Mouse (Mus musculus) forebrain, embryonic 13.5 days (tissue): ENCODE data around the gene Clec16a. TPM values are rescaled to one million over a fixed set of nuclear protein-coding genes. Genes with fewer than 3 reads are reported as not detected.

Source experiments
- ATAC-seq: fragments of 200-750 bp; cut with Nextera tagmentation; 2 replicates; pipeline ENCODE4 v1.8.0; 2017
- H3K27ac ChIP-seq: fragments of 300-500 bp; sonication (generic); 2 replicates; pipeline ENCODE4 v1.5.1; 2015; ENCODE audit warnings: inconsistent platforms, mild to moderate bottlenecking, moderate library complexity
- H3K27me3 ChIP-seq: fragments of 300-500 bp; sonication (generic); 2 replicates; pipeline ENCODE4 v1.6.1; 2015; ENCODE audit warnings: mild to moderate bottlenecking, inconsistent platforms
- H3K36me3 ChIP-seq: fragments of 300-500 bp; sonication (generic); 2 replicates; pipeline ENCODE4 v1.6.1; 2015; ENCODE audit warnings: mild to moderate bottlenecking, inconsistent platforms; ENCODE audit not compliant: poor library complexity, severe bottlenecking
- H3K4me1 ChIP-seq: fragments of 300-500 bp; sonication (generic); 2 replicates; pipeline ENCODE4 v1.6.1; 2015; ENCODE audit warnings: inconsistent platforms
- H3K4me2 ChIP-seq: fragments of 300-500 bp; sonication (generic); 2 replicates; pipeline ENCODE4 v1.6.1; 2015; ENCODE audit warnings: inconsistent platforms, mild to moderate bottlenecking, moderate library complexity
- H3K4me3 ChIP-seq: fragments of 300-500 bp; sonication (generic); 2 replicates; pipeline ENCODE4 v1.5.1; 2015; ENCODE audit warnings: mild to moderate bottlenecking, inconsistent platforms
- H3K9ac ChIP-seq: fragments of 300-500 bp; sonication (generic); 2 replicates; pipeline ENCODE4 v1.6.1; 2015; ENCODE audit warnings: mild to moderate bottlenecking, inconsistent platforms
- H3K9me3 ChIP-seq: fragments of 300-500 bp; sonication (generic); replicated peaks from 2 replicates; pipeline ENCODE4 v1.6.1; 2016; ENCODE audit warnings: inconsistent platforms
- WGBS: fragments of 180-500 bp; shearing (Covaris S2); methylation state at CpG from one replicate; pipeline ENCODE4 v1.1.7; 2015; 5-methylcytosine and 5-hydroxymethylcytosine counted together
- polyA plus RNA-seq: library from polyadenylated mRNA; unstranded; fragments of >200 nt; fragmentation: Nextera tagmentation; extraction: Ambion mirVana; gene quantifications from 2 replicates; pipeline ENCODE4 v1.2.1, GENCODE M21; 2015

Clec16a gene
- polyA plus RNA-seq, 1 experiment from 2014 or later, result 61.7 TPM

GRCm38 (mm10) chr16:10697861-10698659 lies 152.9 kb downstream of the Clec16a start:
- 72% methylated on average over 6 of the region's 6 CpGs for WGBS
- Histone ChIP-seq H3K27ac (no peak overlapping the region), H3K4me3 (no peak overlapping the region), H3K4me1 (no peaks in the 10 kb centered on the region; the same call in 1 of the 2 replicates), H3K4me2 (no peak overlapping the region), H3K9me3 (no peaks in the 10 kb centered on the region), H3K27me3 (no peaks in the 10 kb centered on the region), H3K36me3 (0 out of 2 replicates have a peak, but pooled peaks cover 3% of the 10 kb centered on the region), H3K9ac (no peak overlapping the region)
- ATAC-seq, result no peak

GRCm38 (mm10) chr16:10699316-10699715 lies 154.2 kb downstream of the Clec16a start:
- H3K27me3 ChIP-seq, result no peaks in the 10 kb centered on the region
- 82% methylated on average over 3 of the region's 3 CpGs for WGBS
- no peak overlapping the region for H3K4me3 ChIP-seq
- ATAC-seq, result no peak
- peaks cover 3% of the 10 kb centered on the region for H3K4me1 ChIP-seq
- no peak overlapping the region for H3K9ac ChIP-seq
- H3K36me3 ChIP-seq, result 0 out of 2 replicates have a peak, but pooled peaks cover 3% of the 10 kb centered on the region
- H3K27ac ChIP-seq, result no peak overlapping the region
- no peaks in the 10 kb centered on the region for H3K9me3 ChIP-seq
- no peak overlapping the region for H3K4me2 ChIP-seq

- H3K36me3 ChIP-seq, result 0 out of 2 replicates have a peak, but pooled peaks cover 3% of the 10 kb centered on the region
- no peaks in the 10 kb centered on the region for H3K9me3 ChIP-seq
- no peaks in the 10 kb centered on the region for H3K27me3 ChIP-seq
- no peak overlapping the region for H3K27ac ChIP-seq
- ATAC-seq, result no peak
- H3K4me2 ChIP-seq, result no peak overlapping the region
- no peak overlapping the region for H3K4me3 ChIP-seq
- H3K9ac ChIP-seq, result no peak overlapping the region
- WGBS, result 16% methylated on average over 2 of the region's 2 CpGs
- peaks cover 3% of the 10 kb centered on the region; the same call in 1 of the 2 replicates for H3K4me1 ChIP-seq
Observed at GRCm38 (mm10) chr16:10700160-10700559, 155.0 kb downstream of the Clec16a start.

- H3K27me3 ChIP-seq, result no peaks in the 10 kb centered on the region
- no peak overlapping the region for H3K27ac ChIP-seq
- H3K9ac ChIP-seq, result no peak overlapping the region
- H3K4me2 ChIP-seq, result no peak overlapping the region
- H3K4me1 ChIP-seq, result peaks cover 3% of the 10 kb centered on the region; the same call in 1 of the 2 replicates
- 85% methylated on average over 2 of the region's 2 CpGs for WGBS
- no peak overlapping the region for H3K4me3 ChIP-seq
- ATAC-seq, result no peak
- H3K9me3 ChIP-seq, result no peaks in the 10 kb centered on the region
- H3K36me3 ChIP-seq, result no peaks in the 10 kb centered on the region
Observed at GRCm38 (mm10) chr16:10702399-10702798, 157.3 kb downstream of the Clec16a start.

GRCm38 (mm10) chr16:10703932-10704331 lies 158.8 kb downstream of the Clec16a start:
- Histone ChIP-seq H3K4me3 (no peak overlapping the region), H3K9ac (no peak overlapping the region), H3K9me3 (no peaks in the 10 kb centered on the region), H3K36me3 (no peaks in the 10 kb centered on the region), H3K4me2 (no peak overlapping the region), H3K27ac (no peak overlapping the region), H3K4me1 (peaks cover 3% of the 10 kb centered on the region; the same call in 1 of the 2 replicates), H3K27me3 (no peaks in the 10 kb centered on the region)
- WGBS, result 74% methylated on average over 4 of the region's 4 CpGs
- no peak for ATAC-seq

- Histone ChIP-seq H3K9ac (no peak overlapping the region), H3K27me3 (no peaks in the 10 kb centered on the region), H3K27ac (no peak overlapping the region), H3K4me3 (no peak overlapping the region), H3K4me1 (peaks cover 3% of the 10 kb centered on the region; the same call in 1 of the 2 replicates), H3K9me3 (no peaks in the 10 kb centered on the region), H3K4me2 (no peak overlapping the region), H3K36me3 (no peaks in the 10 kb centered on the region)
- ATAC-seq, result no peak
- 79% methylated on average over 1 of the region's 1 CpGs for WGBS
Observed at GRCm38 (mm10) chr16:10705396-10705795, 160.3 kb downstream of the Clec16a start.

- Histone ChIP-seq H3K9ac (no peak overlapping the region), H3K4me2 (no peak overlapping the region), H3K4me3 (no peak overlapping the region), H3K27ac (no peak overlapping the region), H3K36me3 (no peaks in the 10 kb centered on the region), H3K9me3 (no peaks in the 10 kb centered on the region), H3K27me3 (no peaks in the 10 kb centered on the region), H3K4me1 (peaks cover 10% of the 10 kb centered on the region)
- no peak for ATAC-seq
- WGBS, result 69% methylated on average over 1 of the region's 1 CpGs
Observed at GRCm38 (mm10) chr16:10711524-10711923, 166.4 kb downstream of the Clec16a start.

GRCm38 (mm10) chr16:10713041-10713440 lies 167.9 kb downstream of the Clec16a start:
- no peaks in the 10 kb centered on the region for H3K9me3 ChIP-seq
- 74% methylated on average over 2 of the region's 2 CpGs for WGBS
- H3K36me3 ChIP-seq, result no peaks in the 10 kb centered on the region
- H3K9ac ChIP-seq, result no peak overlapping the region
- peaks cover 15% of the 10 kb centered on the region for H3K4me1 ChIP-seq
- ATAC-seq, result no peak
- H3K4me3 ChIP-seq, result no peak overlapping the region
- H3K27ac ChIP-seq, result no peak overlapping the region
- H3K4me2 ChIP-seq, result no peak overlapping the region
- H3K27me3 ChIP-seq, result no peaks in the 10 kb centered on the region

GRCm38 (mm10) chr16:10713441-10714239 lies 168.5 kb downstream of the Clec16a start:
- H3K27me3 ChIP-seq, result no peaks in the 10 kb centered on the region
- no peak overlapping the region for H3K27ac ChIP-seq
- 0 out of 2 replicates have a peak overlapping the region, but pooled peaks have one; percentile 16 for H3K9ac ChIP-seq
- no peaks in the 10 kb centered on the region for H3K9me3 ChIP-seq
- H3K4me2 ChIP-seq, result no peak overlapping the region
- peaks cover 15% of the 10 kb centered on the region for H3K4me1 ChIP-seq
- ATAC-seq, result no peak
- no peak overlapping the region for H3K4me3 ChIP-seq
- no peaks in the 10 kb centered on the region for H3K36me3 ChIP-seq
- 61% methylated on average over 7 of the region's 7 CpGs for WGBS

GRCm38 (mm10) chr16:10715211-10715610 lies 170.1 kb downstream of the Clec16a start:
- Histone ChIP-seq H3K4me3 (no peak overlapping the region), H3K4me1 (peaks cover 15% of the 10 kb centered on the region), H3K27ac (no peak overlapping the region), H3K4me2 (no peak overlapping the region), H3K36me3 (no peaks in the 10 kb centered on the region), H3K27me3 (no peaks in the 10 kb centered on the region), H3K9me3 (no peaks in the 10 kb centered on the region), H3K9ac (no peak overlapping the region)
- WGBS, result 87% methylated on average over 5 of the region's 5 CpGs
- ATAC-seq, result no peak

- Histone ChIP-seq H3K27me3 (no peaks in the 10 kb centered on the region), H3K27ac (no peak overlapping the region), H3K4me1 (peaks cover 15% of the 10 kb centered on the region), H3K9ac (no peak overlapping the region), H3K4me2 (no peak overlapping the region), H3K36me3 (no peaks in the 10 kb centered on the region), H3K4me3 (no peak overlapping the region), H3K9me3 (no peaks in the 10 kb centered on the region)
- no peak for ATAC-seq
- WGBS, result 82% methylated on average over 2 of the region's 2 CpGs
Observed at GRCm38 (mm10) chr16:10715632-10716031, 170.5 kb downstream of the Clec16a start.

- no peak overlapping the region for H3K4me2 ChIP-seq
- WGBS, result 64% methylated on average over 2 of the region's 2 CpGs
- no peak for ATAC-seq
- H3K9ac ChIP-seq, result no peak overlapping the region
- no peaks in the 10 kb centered on the region for H3K27me3 ChIP-seq
- no peaks in the 10 kb centered on the region for H3K36me3 ChIP-seq
- no peak overlapping the region for H3K27ac ChIP-seq
- H3K4me3 ChIP-seq, result no peak overlapping the region
- peaks cover 15% of the 10 kb centered on the region for H3K4me1 ChIP-seq
- no peaks in the 10 kb centered on the region for H3K9me3 ChIP-seq
Observed at GRCm38 (mm10) chr16:10716696-10717095, 171.6 kb downstream of the Clec16a start.
